Mouse (Mus musculus) left cerebral cortex, adult 2 months (tissue): ENCODE data around the gene Sprr2a3. TPM values are rescaled to one million over a fixed set of nuclear protein-coding genes. Genes with fewer than 3 reads are reported as not detected.

Source experiments
- DNase-seq, 2 experiments: peaks; one replicate each; pipeline ENCODE4 v3.0.0; 2021 to 2022; ENCODE audit warnings: low spot score in 2 of 2, mixed read lengths in 1 of 2; ENCODE audit errors: extremely low spot score in 1 of 2
- H3K27ac ChIP-seq: fragments of 200-600 bp; 2 replicates; pipeline ENCODE4 v1.8.1; 2022
- H3K4me3 ChIP-seq: fragments of 200-600 bp; 2 replicates; pipeline ENCODE4 v1.8.1; 2022
- CTCF ChIP-seq: fragments of 200-600 bp; IDR thresholded peaks from 2 replicates; pipeline ENCODE4 v1.8.1; 2022; ENCODE audit warnings: antibody characterized with exemption, mild to moderate bottlenecking, moderate library complexity
- intact Hi-C: fragments of 180-260 bp; cut with DNase I; formaldehyde crosslinking; loops from one replicate; pipeline ENCODE4 v1.15.1; 2025
- total RNA-seq, 2 experiments: library from RNA; stranded (reverse); gene quantifications; 2 replicates each; pipeline ENCODE4 v1.2.3; 2021

The Sprr2a3 gene
- total RNA-seq, 2 experiments from 2014 or later = not detected

DNA sequence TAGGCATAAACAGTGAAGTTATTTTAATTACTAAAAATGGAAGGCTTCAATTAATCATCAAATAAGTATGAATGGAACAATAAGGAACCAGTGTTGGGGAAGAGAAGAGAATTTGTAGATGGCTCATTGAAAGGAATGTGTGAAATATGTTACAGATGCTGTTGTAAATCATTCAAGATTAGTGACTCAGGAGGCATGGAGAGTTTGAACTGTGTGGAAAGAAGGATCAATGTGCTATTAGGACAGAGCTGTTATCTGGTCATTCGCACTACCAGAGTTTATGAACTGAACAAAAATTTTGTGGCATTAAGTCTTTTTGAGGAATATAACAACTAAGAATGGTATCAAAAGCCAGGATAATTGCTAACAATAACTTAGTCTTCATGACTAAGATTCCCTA, 22.2 kb downstream of the Sprr2a3 start:
- Histone ChIP-seq H3K4me3 (no peak overlapping the region), H3K27ac (no peak overlapping the region)
- TF ChIP-seq CTCF = no peak
- DNase-seq = no peak
- intact Hi-C loops = no loop called here

DNA sequence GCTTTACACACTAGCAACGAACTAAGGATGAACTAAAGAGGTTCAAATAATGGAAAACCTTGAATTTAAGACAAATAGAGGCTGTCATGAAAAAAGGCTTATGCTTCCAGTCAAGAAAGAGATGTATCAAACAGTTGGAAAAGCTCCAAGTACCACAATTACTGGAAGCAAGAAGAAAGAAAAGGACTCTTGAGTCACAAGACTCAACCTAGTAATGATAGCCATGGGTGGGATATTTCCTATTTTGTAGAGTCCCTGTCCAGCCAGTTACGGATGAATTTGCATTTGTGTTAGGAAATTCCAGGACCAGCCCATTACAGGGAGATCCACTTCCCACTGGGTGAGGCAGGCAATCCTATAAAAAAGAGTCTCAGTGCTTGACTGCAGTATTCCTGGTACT, 31.1 kb downstream of the Sprr2a3 start, which contains the start of gene Sprr2b:
Gene Sprr2b, plus strand, starts transcription at position 301 of the 400 bp plus-strand sequence.
- no peak for DNase-seq
- Histone ChIP-seq H3K27ac (no peak within 1 kb of the TSS), H3K4me3 (no peak within 1 kb of the TSS)
- TF ChIP-seq CTCF = no peak
- intact Hi-C loops = no loop called here

DNA sequence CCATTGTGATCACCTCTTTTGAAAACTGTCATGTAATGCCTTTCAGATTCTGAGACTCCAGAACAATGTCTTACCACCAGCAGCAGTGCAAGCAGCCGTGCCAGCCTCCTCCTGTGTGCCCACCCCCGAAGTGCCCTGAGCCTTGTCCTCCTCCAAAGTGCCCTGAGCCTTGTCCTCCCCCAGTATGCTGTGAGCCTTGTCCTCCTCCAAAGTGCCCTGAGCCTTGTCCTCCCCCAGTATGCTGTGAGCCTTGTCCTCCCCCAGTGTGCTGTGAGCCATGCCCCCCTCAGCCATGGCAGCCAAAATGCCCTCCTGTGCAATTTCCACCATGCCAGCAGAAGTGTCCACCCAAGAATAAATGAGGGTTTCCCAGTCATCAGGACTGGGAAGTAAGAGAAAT, 32.2 kb downstream of the Sprr2a3 start:
- no peak overlapping the region for H3K4me3 ChIP-seq
- no peak for DNase-seq
- no peak overlapping the region for H3K27ac ChIP-seq
- TF ChIP-seq CTCF = no peak
- intact Hi-C loops = no loop called here

DNA sequence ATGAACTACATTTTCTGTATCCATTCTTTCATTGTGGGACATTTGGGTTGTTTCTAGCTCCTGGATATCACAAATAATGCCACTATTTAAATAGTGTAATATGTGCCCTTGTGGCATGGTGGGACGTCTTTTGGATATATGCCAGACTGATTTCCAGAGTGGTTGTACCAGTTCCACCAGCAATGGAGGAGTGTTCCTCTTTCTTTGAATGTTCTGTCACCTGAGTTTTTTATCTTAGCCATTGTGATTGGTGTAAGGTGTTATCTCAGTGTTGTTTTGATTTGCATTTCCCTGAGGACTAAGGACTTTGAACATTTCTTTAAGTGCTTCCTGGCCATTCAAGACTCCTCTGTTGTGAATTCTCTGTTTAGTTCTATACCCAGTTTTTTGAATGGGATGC, 51.1 kb downstream of the Sprr2a3 start:
- DNase-seq = no peak
- intact Hi-C loops = no loop called here
- Histone ChIP-seq H3K4me3 (no peak overlapping the region), H3K27ac (no peak overlapping the region)
- no peak for TF ChIP-seq CTCF

DNA sequence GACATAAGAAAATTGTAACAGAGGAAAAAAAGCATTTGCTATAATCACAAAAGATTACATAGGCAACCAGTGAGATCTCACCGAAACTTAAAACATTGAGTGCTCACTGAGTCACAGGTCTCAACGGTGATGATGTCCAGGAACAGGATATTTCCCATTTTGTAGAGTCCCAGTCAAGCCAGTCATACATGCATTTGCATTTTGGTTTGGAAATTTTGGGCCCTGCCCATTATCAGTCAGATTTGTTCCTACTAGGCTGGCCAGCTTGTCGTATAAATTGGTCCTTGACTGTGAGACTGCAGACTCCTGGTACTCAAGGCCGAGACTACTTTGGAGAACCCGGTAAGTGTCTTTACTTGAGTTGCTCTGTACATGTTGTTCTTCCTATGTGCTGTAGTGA, 53.6 kb downstream of the Sprr2a3 start, which contains the start of gene Sprr2d:
Gene Sprr2d, plus strand, starts transcription at position 301 of the 400 bp plus-strand sequence.
- Histone ChIP-seq H3K27ac (no peak within 1 kb of the TSS), H3K4me3 (no peak within 1 kb of the TSS)
- intact Hi-C loops = no loop called here
- no peak for TF ChIP-seq CTCF
- DNase-seq = no peak

Other genes starting within 250 kb of the Sprr2a3 start
- 1 to 10 TPM; 1.2 to 2.3 TPM for gene Lor, start 202.3 kb upstream of the Sprr2a3 start, total RNA-seq
- not detected for gene Prr9, start 161.5 kb upstream of the Sprr2a3 start, total RNA-seq
- not detected for gene Lelp1, start 142.7 kb upstream of the Sprr2a3 start, total RNA-seq
- not detected for gene Sprr2a1, start 69.6 kb upstream of the Sprr2a3 start, total RNA-seq
- not detected for gene Sprr2a2, start 69.5 kb upstream of the Sprr2a3 start, total RNA-seq
- gene Sprr2b, start 31.2 kb downstream of the Sprr2a3 start, total RNA-seq = not detected
- gene Sprr2d, start 53.7 kb downstream of the Sprr2a3 start, total RNA-seq = not detected
- gene Sprr2e, start 66.7 kb downstream of the Sprr2a3 start, total RNA-seq = not detected
- gene Sprr2f, start 79.8 kb downstream of the Sprr2a3 start, total RNA-seq = not detected
- gene Sprr2h, start 100.3 kb downstream of the Sprr2a3 start, total RNA-seq = not detected
- gene Sprr2i, start 122.6 kb downstream of the Sprr2a3 start, total RNA-seq = not detected
- gene Sprr2j-ps, start 132.7 kb downstream of the Sprr2a3 start, total RNA-seq = not detected
- 1 to 10 TPM in 1 of 2 experiments, under 1 TPM in 1; 0.98 to 3.2 TPM for gene Gm9774, start 144.0 kb downstream of the Sprr2a3 start, total RNA-seq
- not detected for gene Sprr2k, start 147.2 kb downstream of the Sprr2a3 start, total RNA-seq
- gene Sprr1b, start 153.4 kb downstream of the Sprr2a3 start, total RNA-seq = not detected
- gene Sprr3, start 173.3 kb downstream of the Sprr2a3 start, total RNA-seq = not detected
- gene Sprr1a, start 200.5 kb downstream of the Sprr2a3 start, total RNA-seq = not detected
- gene Sprr4, start 215.1 kb downstream of the Sprr2a3 start, total RNA-seq = not detected
- gene 2310046K23Rik, start 249.1 kb downstream of the Sprr2a3 start, total RNA-seq = not detected